Mouse (Mus musculus) neural tube, embryonic 15.5 days (tissue): Measurements from ENCODE around the gene Bcl9. TPM values are rescaled to one million over a fixed set of nuclear protein-coding genes. Genes with fewer than 3 reads are reported as not detected.

Experiments
- ATAC-seq: fragments of 200-750 bp; cut with Nextera tagmentation; 2 replicates; pipeline ENCODE4 v1.8.0; 2017; ENCODE audit warnings: mild to moderate bottlenecking, moderate TSS enrichment, moderate library complexity; ENCODE audit not compliant: low FRiP score
- H3K27ac ChIP-seq: fragments of 300-500 bp; sonication (generic); replicated peaks from 2 replicates; pipeline ENCODE4 v1.5.1; 2015; ENCODE audit warnings: mild to moderate bottlenecking, inconsistent platforms
- H3K27me3 ChIP-seq: fragments of 300-500 bp; sonication (generic); replicated peaks from 2 replicates; pipeline ENCODE4 v1.6.1; 2015; ENCODE audit warnings: inconsistent platforms
- H3K36me3 ChIP-seq: fragments of 300-500 bp; sonication (generic); 2 replicates; pipeline ENCODE4 v1.6.1; 2015; ENCODE audit warnings: inconsistent platforms
- H3K4me1 ChIP-seq: fragments of 300-500 bp; sonication (generic); 2 replicates; pipeline ENCODE4 v1.6.1; 2015; ENCODE audit warnings: inconsistent platforms
- H3K4me2 ChIP-seq: fragments of 300-500 bp; sonication (generic); 2 replicates; pipeline ENCODE4 v1.6.1; 2015; ENCODE audit warnings: inconsistent platforms, mild to moderate bottlenecking, moderate library complexity
- H3K4me3 ChIP-seq: fragments of 300-500 bp; sonication (generic); replicated peaks from 2 replicates; pipeline ENCODE4 v1.5.1; 2015; ENCODE audit warnings: mild to moderate bottlenecking, inconsistent platforms
- H3K9ac ChIP-seq: fragments of 300-500 bp; sonication (generic); replicated peaks from 2 replicates; pipeline ENCODE4 v1.6.1; 2015; ENCODE audit warnings: mild to moderate bottlenecking, inconsistent platforms
- H3K9me3 ChIP-seq: fragments of 300-500 bp; sonication (generic); replicated peaks from 2 replicates; pipeline ENCODE4 v1.6.1; 2016; ENCODE audit warnings: inconsistent platforms
- WGBS: fragments of 180-500 bp; shearing (Covaris S2); methylation state at CpG from one replicate; pipeline ENCODE4 v1.1.7; 2015; ENCODE audit warnings: mixed read lengths; 5-methylcytosine and 5-hydroxymethylcytosine counted together
- polyA plus RNA-seq: library from polyadenylated mRNA; unstranded; fragments of >200 nt; fragmentation: Nextera tagmentation; extraction: Ambion mirVana; gene quantifications from 2 replicates; pipeline ENCODE4 v1.2.1, GENCODE M21; 2015

Gene Bcl9
- polyA plus RNA-seq, 1 experiment from 2014 or later: 64.6 TPM

GRCm38 (mm10) chr3:97294334-97294733 lies 3.4 kb downstream of the Bcl9 start:
- no peak overlapping the region for H3K9ac ChIP-seq
- H3K4me3 ChIP-seq: no peak overlapping the region
- H3K4me2 ChIP-seq: no peak overlapping the region
- H3K4me1 ChIP-seq: peaks cover 54% of the 10 kb centered on the region
- no peaks in the 10 kb centered on the region for H3K36me3 ChIP-seq
- no peaks in the 10 kb centered on the region for H3K9me3 ChIP-seq
- H3K27me3 ChIP-seq: no peaks in the 10 kb centered on the region
- 79% methylated on average over 9 of the region's 9 CpGs for WGBS
- no peak overlapping the region for H3K27ac ChIP-seq
- no peak for ATAC-seq

- Histone ChIP-seq H3K9me3 (no peaks in the 10 kb centered on the region), H3K4me3 (no peak overlapping the region), H3K36me3 (no peaks in the 10 kb centered on the region), H3K27me3 (no peaks in the 10 kb centered on the region), H3K27ac (no peak overlapping the region), H3K4me1 (peaks cover 11% of the 10 kb centered on the region; the same call in 1 of the 2 replicates), H3K9ac (no peak overlapping the region), H3K4me2 (no peak overlapping the region)
- 76% methylated on average over 4 of the region's 4 CpGs for WGBS
- no peak for ATAC-seq
Observed at GRCm38 (mm10) chr3:97284878-97285277, 12.8 kb downstream of the Bcl9 start.

- no peaks in the 10 kb centered on the region for H3K36me3 ChIP-seq
- no peak overlapping the region for H3K27ac ChIP-seq
- H3K9ac ChIP-seq: no peak overlapping the region
- no peaks in the 10 kb centered on the region for H3K27me3 ChIP-seq
- H3K4me2 ChIP-seq: no peak overlapping the region
- peaks cover 11% of the 10 kb centered on the region; the same call in 1 of the 2 replicates for H3K4me1 ChIP-seq
- no peaks in the 10 kb centered on the region for H3K9me3 ChIP-seq
- no peak overlapping the region for H3K4me3 ChIP-seq
- no peak for ATAC-seq
- WGBS: 89% methylated on average over 9 of the region's 9 CpGs
Observed at GRCm38 (mm10) chr3:97284056-97284455, 13.7 kb downstream of the Bcl9 start.

- Histone ChIP-seq H3K27ac (no peak overlapping the region), H3K4me1 (peaks cover 9% of the 10 kb centered on the region; the same call in 1 of the 2 replicates), H3K36me3 (no peaks in the 10 kb centered on the region), H3K27me3 (no peaks in the 10 kb centered on the region), H3K9ac (no peak overlapping the region), H3K4me3 (no peak overlapping the region), H3K4me2 (no peak overlapping the region), H3K9me3 (no peaks in the 10 kb centered on the region)
- 90% methylated on average over 7 of the region's 7 CpGs for WGBS
- no peak for ATAC-seq
Observed at GRCm38 (mm10) chr3:97281426-97281825, 16.3 kb downstream of the Bcl9 start.

- no peak overlapping the region for H3K4me2 ChIP-seq
- WGBS: 82% methylated on average over 5 of the region's 5 CpGs
- ATAC-seq: no peak
Observed at GRCm38 (mm10) chr3:97275708-97276107, 22.0 kb downstream of the Bcl9 start.

GRCm38 (mm10) chr3:97274516-97275230 lies 23.0 kb downstream of the Bcl9 start:
- Histone ChIP-seq H3K36me3 (0 out of 2 replicates have a peak, but pooled peaks cover 2% of the 10 kb centered on the region), H3K4me3 (no peak overlapping the region), H3K4me1 (peaks cover 5% of the 10 kb centered on the region; the same call in 1 of the 2 replicates), H3K9me3 (no peaks in the 10 kb centered on the region), H3K27me3 (no peaks in the 10 kb centered on the region), H3K27ac (no peak overlapping the region), H3K4me2 (no peak overlapping the region), H3K9ac (no peak overlapping the region)
- ATAC-seq: no peak
- WGBS: 92% methylated on average over 15 of the region's 15 CpGs

More at GRCm38 (mm10) chr3:97275708-97276107, 22.0 kb downstream of the Bcl9 start:
- Histone ChIP-seq H3K27ac (no peak overlapping the region), H3K4me1 (peaks cover 5% of the 10 kb centered on the region; the same call in 1 of the 2 replicates), H3K4me3 (no peak overlapping the region), H3K27me3 (no peaks in the 10 kb centered on the region), H3K9me3 (no peaks in the 10 kb centered on the region), H3K9ac (no peak overlapping the region), H3K36me3 (0 out of 2 replicates have a peak, but pooled peaks cover 2% of the 10 kb centered on the region)

GRCm38 (mm10) chr3:97273876-97274275 lies 23.8 kb downstream of the Bcl9 start:
- Histone ChIP-seq H3K4me2 (no peak overlapping the region), H3K9ac (no peak overlapping the region), H3K27ac (no peak overlapping the region), H3K4me1 (peaks cover 5% of the 10 kb centered on the region; the same call in 1 of the 2 replicates), H3K36me3 (0 out of 2 replicates have a peak, but pooled peaks cover 2% of the 10 kb centered on the region), H3K9me3 (no peaks in the 10 kb centered on the region), H3K27me3 (no peaks in the 10 kb centered on the region), H3K4me3 (no peak overlapping the region)
- 90% methylated on average over 5 of the region's 5 CpGs for WGBS
- no peak for ATAC-seq

GRCm38 (mm10) chr3:97265667-97266415 lies 31.9 kb downstream of the Bcl9 start:
- no peak overlapping the region for H3K9ac ChIP-seq

GRCm38 (mm10) chr3:97262235-97262634 lies 35.5 kb downstream of the Bcl9 start:
- Histone ChIP-seq H3K27me3 (no peaks in the 10 kb centered on the region), H3K9ac (no peak overlapping the region), H3K4me2 (no peak overlapping the region), H3K4me1 (peaks cover 20% of the 10 kb centered on the region), H3K9me3 (no peaks in the 10 kb centered on the region), H3K36me3 (no peaks in the 10 kb centered on the region), H3K4me3 (no peak overlapping the region), H3K27ac (no peak overlapping the region)
- 92% methylated on average over 1 of the region's 1 CpGs for whole genome bisulfite sequencing
- ATAC-seq: no peak

More at GRCm38 (mm10) chr3:97265667-97266415, 31.9 kb downstream of the Bcl9 start:
- Histone ChIP-seq H3K4me3 (no peak overlapping the region), H3K36me3 (no peaks in the 10 kb centered on the region), H3K4me1 (peaks cover 20% of the 10 kb centered on the region), H3K27ac (no peak overlapping the region), H3K4me2 (peak overlapping the region; percentile 9), H3K9me3 (no peaks in the 10 kb centered on the region), H3K27me3 (no peaks in the 10 kb centered on the region)
- ATAC-seq: peak; percentile 60
- WGBS: 53% methylated on average over 15 of the region's 15 CpGs

- no peaks in the 10 kb centered on the region for H3K36me3 ChIP-seq
- WGBS: 18% methylated on average over 9 of the region's 9 CpGs
- peak overlapping the region; percentile 37; the same call in 1 of the 2 replicates for H3K27ac ChIP-seq
- peak; percentile 68; the same call in 1 of the 2 replicates for ATAC-seq
- no peaks in the 10 kb centered on the region for H3K27me3 ChIP-seq
- H3K4me2 ChIP-seq: peak overlapping the region; percentile 37
- no peak overlapping the region for H3K9ac ChIP-seq
- H3K9me3 ChIP-seq: no peaks in the 10 kb centered on the region
- no peak overlapping the region for H3K4me3 ChIP-seq
- peaks cover 26% of the 10 kb centered on the region for H3K4me1 ChIP-seq
Observed at GRCm38 (mm10) chr3:97255706-97256339, 41.9 kb downstream of the Bcl9 start.

- no peaks in the 10 kb centered on the region for H3K9me3 ChIP-seq
- 15% methylated on average over 5 of the region's 5 CpGs for WGBS
- H3K27ac ChIP-seq: no peak overlapping the region
- no peak overlapping the region for H3K4me3 ChIP-seq
- H3K4me2 ChIP-seq: no peak overlapping the region
- peaks cover 26% of the 10 kb centered on the region for H3K4me1 ChIP-seq
- H3K36me3 ChIP-seq: no peaks in the 10 kb centered on the region
- no peaks in the 10 kb centered on the region for H3K27me3 ChIP-seq
- no peak for ATAC-seq
- H3K9ac ChIP-seq: no peak overlapping the region
Observed at GRCm38 (mm10) chr3:97254861-97255465, 42.8 kb downstream of the Bcl9 start.
